Mouse (Mus musculus): ENCODE measurements around the gene Mia. TPM values are rescaled to one million over a fixed set of nuclear protein-coding genes. Genes with fewer than 3 reads are reported as not detected.
A peak's percentile ranks its signal among the peaks of the same experiment; 100 is the strongest.

Gene Mia
- polyA plus RNA-seq, 1 experiment from 2014 or later = 11.1 TPM

GRCm38 (mm10) chr7:27153205-27153764 lies 27.7 kb downstream of the Mia start, which contains the start of gene Cyp2t4:
Gene Cyp2t4 (plus strand): TSS chr7:27153714.
- ATAC-seq (ENCODE audit: low FRiP score, low read depth) = no peak
- no peak within 1 kb of the TSS for H3K27ac ChIP-seq (replicated peaks)
- H3K4me1 ChIP-seq = no peaks in the 10 kb centered on the region
- H3K36me3 ChIP-seq = peaks cover 16% of the 10 kb centered on the region
- H3K9me3 ChIP-seq = no peaks in the 10 kb centered on the region
- no peak within 1 kb of the TSS for H3K4me2 ChIP-seq (replicated peaks)
- H3K9ac ChIP-seq (replicated peaks) = no peak within 1 kb of the TSS
- 86% methylated on average over 10 of the region's 10 CpGs for WGBS
- H3K27me3 ChIP-seq = no peaks in the 10 kb centered on the region
- H3K4me3 ChIP-seq = no peak within 1 kb of the TSS

GRCm38 (mm10) chr7:27136410-27136996 lies 44.5 kb downstream of the Mia start:
- no peak for ATAC-seq (ENCODE audit: low FRiP score, low read depth)
- H3K27me3 ChIP-seq = no peaks in the 10 kb centered on the region
- no peak overlapping the region for H3K9ac ChIP-seq (replicated peaks)
- H3K4me1 ChIP-seq = no peaks in the 10 kb centered on the region
- WGBS = 68% methylated on average over 8 of the region's 8 CpGs
- no peaks in the 10 kb centered on the region for H3K36me3 ChIP-seq
- H3K27ac ChIP-seq (replicated peaks) = no peak overlapping the region
- no peak overlapping the region for H3K4me2 ChIP-seq (replicated peaks)
- H3K9me3 ChIP-seq = peaks cover 5% of the 10 kb centered on the region; the same call in 1 of the 2 replicates
- no peak overlapping the region for H3K4me3 ChIP-seq

GRCm38 (mm10) chr7:27133757-27134156 lies 47.2 kb downstream of the Mia start:
- Histone ChIP-seq H3K9ac (replicated peaks) (no peak overlapping the region), H3K4me2 (replicated peaks) (no peak overlapping the region), H3K4me3 (no peak overlapping the region), H3K4me1 (no peaks in the 10 kb centered on the region), H3K27me3 (no peaks in the 10 kb centered on the region), H3K36me3 (no peaks in the 10 kb centered on the region), H3K27ac (replicated peaks) (no peak overlapping the region), H3K9me3 (no peaks in the 10 kb centered on the region)
- ATAC-seq (ENCODE audit: low FRiP score, low read depth) = no peak
- WGBS = 82% methylated on average over 4 of the region's 4 CpGs

- H3K27ac ChIP-seq (replicated peaks) = no peak overlapping the region
- no peaks in the 10 kb centered on the region for H3K36me3 ChIP-seq
- 78% methylated on average over 12 of the region's 12 CpGs for WGBS
- no peak overlapping the region for H3K4me3 ChIP-seq
- H3K27me3 ChIP-seq = no peaks in the 10 kb centered on the region
- H3K9me3 ChIP-seq = no peaks in the 10 kb centered on the region
- no peak for ATAC-seq (ENCODE audit: low FRiP score, low read depth)
- no peak overlapping the region for H3K4me2 ChIP-seq (replicated peaks)
- no peaks in the 10 kb centered on the region for H3K4me1 ChIP-seq
- no peak overlapping the region for H3K9ac ChIP-seq (replicated peaks)
These were observed 47.8 kb downstream of the Mia start for GRCm38 (mm10) chr7:27133156-27133555.

GRCm38 (mm10) chr7:27132588-27132987 lies 48.4 kb downstream of the Mia start:
- no peaks in the 10 kb centered on the region for H3K27me3 ChIP-seq
- ATAC-seq (ENCODE audit: low FRiP score, low read depth) = no peak
- H3K4me1 ChIP-seq = no peaks in the 10 kb centered on the region
- no peak overlapping the region for H3K9ac ChIP-seq (replicated peaks)
- no peaks in the 10 kb centered on the region for H3K9me3 ChIP-seq
- H3K27ac ChIP-seq (replicated peaks) = no peak overlapping the region
- 20% methylated on average over 10 of the region's 10 CpGs for WGBS
- no peak overlapping the region for H3K4me3 ChIP-seq
- H3K4me2 ChIP-seq (replicated peaks) = no peak overlapping the region
- H3K36me3 ChIP-seq = no peaks in the 10 kb centered on the region

GRCm38 (mm10) chr7:27131387-27131786 lies 49.6 kb downstream of the Mia start:
- Histone ChIP-seq H3K9me3 (no peaks in the 10 kb centered on the region), H3K4me2 (replicated peaks) (no peak overlapping the region), H3K4me3 (no peak overlapping the region), H3K27ac (replicated peaks) (no peak overlapping the region), H3K9ac (replicated peaks) (no peak overlapping the region), H3K4me1 (no peaks in the 10 kb centered on the region), H3K27me3 (no peaks in the 10 kb centered on the region), H3K36me3 (no peaks in the 10 kb centered on the region)
- no peak for ATAC-seq (ENCODE audit: low FRiP score, low read depth)
- 60% methylated on average over 2 of the region's 2 CpGs for WGBS

GRCm38 (mm10) chr7:27130521-27131370 lies 50.2 kb downstream of the Mia start:
- no peaks in the 10 kb centered on the region for H3K27me3 ChIP-seq
- H3K9ac ChIP-seq (replicated peaks) = no peak overlapping the region
- no peak overlapping the region for H3K4me2 ChIP-seq (replicated peaks)
- H3K36me3 ChIP-seq = no peaks in the 10 kb centered on the region
- H3K4me3 ChIP-seq = no peak overlapping the region
- H3K27ac ChIP-seq (replicated peaks) = no peak overlapping the region
- no peaks in the 10 kb centered on the region for H3K9me3 ChIP-seq
- no peaks in the 10 kb centered on the region for H3K4me1 ChIP-seq
- no peak for ATAC-seq (ENCODE audit: low FRiP score, low read depth)
- WGBS = 89% methylated on average over 22 of the region's 22 CpGs

GRCm38 (mm10) chr7:27129811-27130210 lies 51.1 kb downstream of the Mia start:
- no peak overlapping the region for H3K4me3 ChIP-seq
- WGBS = 94% methylated on average over 11 of the region's 12 CpGs
- no peaks in the 10 kb centered on the region for H3K36me3 ChIP-seq
- H3K4me1 ChIP-seq = no peaks in the 10 kb centered on the region
- no peak overlapping the region for H3K9ac ChIP-seq (replicated peaks)
- H3K27me3 ChIP-seq = no peaks in the 10 kb centered on the region
- H3K9me3 ChIP-seq = no peaks in the 10 kb centered on the region
- no peak for ATAC-seq (ENCODE audit: low FRiP score, low read depth)
- H3K4me2 ChIP-seq (replicated peaks) = no peak overlapping the region
- H3K27ac ChIP-seq (replicated peaks) = no peak overlapping the region

MicroRNAs within 50 kb of the gene (microRNA counts, 519-probe panel; counts per million panel counts)
- microRNA mmu-miR-1191 = not detected

Small RNA genes lying within 50 kb of the gene (microRNA-seq; reads per million reads assigned to microRNA genes)
- gene Mir1191 (11.4 reads per million, percentile 28 among the genes with 10 or more reads in this experiment), gene Mir3101 (0.93 reads per million)

Other genes starting within 250 kb of the Mia start
- gene Cyp2a22, start 241.8 kb downstream of the Mia start, polyA plus RNA-seq (2016; fragmentation: Nextera tagmentation; extraction: Ambion mirVana) = not detected in 2 replicates
- gene Cyp2a12, start 152.1 kb downstream of the Mia start, polyA plus RNA-seq (2016; fragmentation: Nextera tagmentation; extraction: Ambion mirVana) = not detected in 2 replicates
- gene Cyp2f2, start 61.2 kb downstream of the Mia start, polyA plus RNA-seq (2016; fragmentation: Nextera tagmentation; extraction: Ambion mirVana) = not detected in 2 replicates
- 0.18 and 0.27 TPM in 2 replicates for gene Cyp2t4, start 27.4 kb downstream of the Mia start, polyA plus RNA-seq (2016; fragmentation: Nextera tagmentation; extraction: Ambion mirVana)
- gene Egln2, start 14.4 kb downstream of the Mia start, polyA plus RNA-seq (2016; fragmentation: Nextera tagmentation; extraction: Ambion mirVana) = 94.2 and 100 TPM in 2 replicates
- 82.9 and 83.0 TPM in 2 replicates for gene Rab4b, start 2.3 kb downstream of the Mia start, polyA plus RNA-seq (2016; fragmentation: Nextera tagmentation; extraction: Ambion mirVana)
- gene Gm21983, start 71 bp downstream of the Mia start, polyA plus RNA-seq (2016; fragmentation: Nextera tagmentation; extraction: Ambion mirVana) = 0.59 TPM in 1 of 2 replicates, not detected in the other
- gene BC024978, start 14.6 kb upstream of the Mia start, polyA plus RNA-seq (2016; fragmentation: Nextera tagmentation; extraction: Ambion mirVana) = 3.9 and 4.5 TPM in 2 replicates
- gene Snrpa, start 15.1 kb upstream of the Mia start, polyA plus RNA-seq (2016; fragmentation: Nextera tagmentation; extraction: Ambion mirVana) = 277 and 286 TPM in 2 replicates
- 8.7 and 10.2 TPM in 2 replicates for gene Itpkc, start 47.5 kb upstream of the Mia start, polyA plus RNA-seq (2016; fragmentation: Nextera tagmentation; extraction: Ambion mirVana)
- 22.1 and 22.9 TPM in 2 replicates for gene Coq8b, start 51.9 kb upstream of the Mia start, polyA plus RNA-seq (2016; fragmentation: Nextera tagmentation; extraction: Ambion mirVana)
- gene Numbl, start 77.3 kb upstream of the Mia start, polyA plus RNA-seq (2016; fragmentation: Nextera tagmentation; extraction: Ambion mirVana) = 59.8 and 61.2 TPM in 2 replicates
- gene Ltbp4, start 156.5 kb upstream of the Mia start, polyA plus RNA-seq (2016; fragmentation: Nextera tagmentation; extraction: Ambion mirVana) = 10.1 and 10.2 TPM in 2 replicates
- 77.3 and 78.1 TPM in 2 replicates for gene Shkbp1, start 174.9 kb upstream of the Mia start, polyA plus RNA-seq (2016; fragmentation: Nextera tagmentation; extraction: Ambion mirVana)
- gene Gm20479, start 176.3 kb upstream of the Mia start, polyA plus RNA-seq (2016; fragmentation: Nextera tagmentation; extraction: Ambion mirVana) = 0.87 TPM in 1 of 2 replicates, not detected in the other